Mouse (Mus musculus) spleen, embryonic (tissue): ENCODE data around the gene Gm43518.

Experiments used
- CTCF ChIA-PET: fragments of 350-600 bp; sonication (Branson Sonifier 250); formaldehyde crosslinking; loops from one replicate; lab custom pipeline; 2022; lab: Charles Lee

Gm43518 gene

GRCm38 (mm10) chr5:123927118-123927517, at the start of gene Gm43518:
Gene Gm43518, plus strand, starts transcription at chr5:123927418.
- CTCF ChIA-PET = interaction anchor here (0.6 kb wide), 1 partner anchor 1440 kb away, joined by 9 read pairs; no protein-coding TSS in a partner anchor

DNA sequence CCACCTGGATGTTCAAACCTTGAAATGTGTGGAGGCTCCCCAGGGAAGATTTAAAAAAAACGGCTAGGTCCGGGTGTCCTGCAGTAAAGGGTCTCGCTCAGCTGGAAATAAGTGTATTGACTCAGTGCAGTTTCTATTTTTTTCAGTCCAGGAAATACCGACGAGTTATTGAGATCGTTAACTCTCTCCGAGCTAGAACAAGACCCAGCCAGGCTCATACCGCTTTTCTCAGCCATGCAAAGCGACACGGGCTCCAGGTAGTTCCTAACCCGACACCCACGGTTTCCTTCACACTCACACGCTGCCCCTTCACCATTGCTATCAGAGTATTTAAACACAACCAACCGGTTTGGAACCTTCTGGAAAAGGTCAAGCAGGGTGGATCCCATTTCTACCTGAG, 49.2 kb upstream of the Gm43518 start:
- CTCF ChIA-PET = no interaction called here

- CTCF ChIA-PET = no interaction called here
Measured at GRCm38 (mm10) chr5:123879928-123880327, 47.3 kb upstream of the Gm43518 start, which contains the start of gene Hcar1. Gene Hcar1, minus strand, starts transcription at chr5:123880020.

- CTCF ChIA-PET = no interaction called here
Measured at GRCm38 (mm10) chr5:123880778-123881177, 46.4 kb upstream of the Gm43518 start.

- CTCF ChIA-PET = interaction anchor here (0.9 kb wide), 1 partner anchor 13 kb away, joined by 3 read pairs; no protein-coding TSS in a partner anchor
Measured at GRCm38 (mm10) chr5:123883891-123884290, 43.3 kb upstream of the Gm43518 start.

DNA sequence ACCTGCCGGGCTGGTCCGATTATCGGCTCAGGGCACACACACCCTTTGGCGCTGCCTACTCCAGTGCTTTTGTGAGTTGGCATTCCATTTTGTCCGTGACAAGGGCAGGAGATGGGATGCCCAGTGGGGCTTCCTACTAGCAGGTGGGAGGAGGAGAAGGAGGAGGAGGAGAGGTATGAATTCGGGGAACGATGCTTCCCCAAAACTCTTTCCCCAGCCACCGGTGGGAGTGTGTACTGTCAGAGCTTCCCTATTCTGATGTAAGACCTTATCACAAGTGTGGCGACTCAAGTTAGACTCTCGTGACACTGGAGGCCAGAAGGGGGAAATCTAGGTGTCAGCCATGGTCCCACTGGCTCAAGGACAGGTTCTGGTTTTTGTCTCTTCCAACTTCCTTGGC, 42.9 kb upstream of the Gm43518 start:
- CTCF ChIA-PET = no interaction called here

DNA sequence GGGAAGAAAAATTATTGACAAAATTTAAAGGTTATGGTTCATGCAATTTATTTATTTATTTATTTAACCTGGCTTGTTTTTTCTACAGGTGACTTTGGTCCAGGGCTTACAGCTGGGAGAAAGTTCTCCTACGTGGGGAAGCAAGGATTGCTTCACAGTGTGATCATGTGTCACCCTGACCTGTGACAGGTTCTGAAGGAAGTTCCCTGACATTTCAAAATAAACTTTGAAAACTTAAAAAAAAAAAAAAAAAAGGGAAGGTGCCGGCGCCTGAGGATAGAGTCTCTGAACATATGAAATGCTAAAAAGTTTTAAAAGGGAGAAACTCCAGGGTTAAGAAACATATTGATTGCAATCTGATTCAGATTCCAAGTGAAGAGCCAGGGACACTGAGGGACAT, 40.9 kb upstream of the Gm43518 start:
- CTCF ChIA-PET = no interaction called here

DNA sequence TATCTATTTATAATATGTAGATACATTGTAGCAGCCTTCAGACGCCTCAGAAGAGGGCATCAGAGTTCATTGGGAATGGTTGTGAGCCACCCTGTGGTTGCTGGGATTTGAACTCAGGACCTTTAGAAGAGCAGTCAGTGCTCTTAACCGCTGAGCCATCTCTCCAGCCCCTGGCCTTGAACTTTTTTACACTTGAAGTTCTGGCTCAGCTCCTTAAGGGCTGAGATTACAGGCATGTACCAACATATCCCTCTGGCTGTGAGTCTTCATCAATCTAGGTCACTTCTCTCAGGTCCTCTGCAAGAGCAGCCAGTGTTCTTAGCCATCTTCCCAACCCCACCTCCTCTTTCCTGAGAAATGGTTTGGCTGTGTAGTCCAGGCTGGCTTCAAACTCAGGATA, 36.9 kb upstream of the Gm43518 start:
- CTCF ChIA-PET = no interaction called here

DNA sequence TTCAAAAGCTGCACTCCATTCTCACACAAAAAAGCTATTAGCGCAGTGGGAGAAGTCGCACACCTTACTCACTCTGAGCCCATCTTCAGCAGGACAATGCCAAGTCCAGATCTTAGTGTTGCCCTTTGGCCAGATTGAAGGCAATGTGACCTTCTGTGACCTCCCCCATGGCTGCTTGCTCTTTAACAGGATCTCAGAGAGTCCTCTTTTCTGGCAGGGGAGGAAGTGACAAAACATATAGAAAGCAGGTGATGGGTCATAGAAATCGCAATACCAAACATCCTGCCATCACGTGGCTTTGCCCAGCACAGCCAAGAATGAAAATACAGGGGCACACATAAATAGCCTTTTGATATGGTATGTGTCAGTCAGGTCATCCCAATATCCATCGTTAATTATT, 36.2 kb upstream of the Gm43518 start:
- CTCF ChIA-PET = no interaction called here

- CTCF ChIA-PET = no interaction called here
Measured at GRCm38 (mm10) chr5:123891669-123892068, 35.5 kb upstream of the Gm43518 start.

DNA sequence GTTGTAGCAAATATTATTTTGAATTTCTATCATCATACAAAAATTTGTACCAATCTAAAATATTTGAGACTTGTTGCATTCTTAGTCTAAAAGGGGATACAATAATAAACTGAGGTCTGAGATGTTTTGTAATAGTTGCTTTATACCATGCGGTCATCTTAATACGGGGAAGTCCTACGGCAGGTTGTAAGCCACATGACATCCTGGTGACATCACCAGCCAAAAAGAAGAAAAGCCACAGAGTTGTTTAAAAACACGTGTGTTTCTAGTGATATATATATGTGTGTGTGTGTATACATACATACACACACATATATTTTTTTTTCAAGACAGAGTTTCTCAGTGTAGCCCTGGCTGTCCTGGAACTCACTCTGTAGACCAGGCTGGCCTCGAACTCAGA, 33.7 kb upstream of the Gm43518 start:
- CTCF ChIA-PET = no interaction called here

GRCm38 (mm10) chr5:123896395-123896794, 30.8 kb upstream of the Gm43518 start:
- CTCF ChIA-PET = interaction anchor here (0.5 kb wide), 1 partner anchor 23 kb away, joined by 19 read pairs; no protein-coding TSS in a partner anchor

- CTCF ChIA-PET = interaction anchor here (1.2 kb wide), 1 partner anchor 14 kb away, joined by 3 read pairs; no protein-coding TSS in a partner anchor
Measured at GRCm38 (mm10) chr5:123897352-123897751, 29.9 kb upstream of the Gm43518 start.

GRCm38 (mm10) chr5:123904059-123904672, 23.1 kb upstream of the Gm43518 start:
- CTCF ChIA-PET = no interaction called here

DNA sequence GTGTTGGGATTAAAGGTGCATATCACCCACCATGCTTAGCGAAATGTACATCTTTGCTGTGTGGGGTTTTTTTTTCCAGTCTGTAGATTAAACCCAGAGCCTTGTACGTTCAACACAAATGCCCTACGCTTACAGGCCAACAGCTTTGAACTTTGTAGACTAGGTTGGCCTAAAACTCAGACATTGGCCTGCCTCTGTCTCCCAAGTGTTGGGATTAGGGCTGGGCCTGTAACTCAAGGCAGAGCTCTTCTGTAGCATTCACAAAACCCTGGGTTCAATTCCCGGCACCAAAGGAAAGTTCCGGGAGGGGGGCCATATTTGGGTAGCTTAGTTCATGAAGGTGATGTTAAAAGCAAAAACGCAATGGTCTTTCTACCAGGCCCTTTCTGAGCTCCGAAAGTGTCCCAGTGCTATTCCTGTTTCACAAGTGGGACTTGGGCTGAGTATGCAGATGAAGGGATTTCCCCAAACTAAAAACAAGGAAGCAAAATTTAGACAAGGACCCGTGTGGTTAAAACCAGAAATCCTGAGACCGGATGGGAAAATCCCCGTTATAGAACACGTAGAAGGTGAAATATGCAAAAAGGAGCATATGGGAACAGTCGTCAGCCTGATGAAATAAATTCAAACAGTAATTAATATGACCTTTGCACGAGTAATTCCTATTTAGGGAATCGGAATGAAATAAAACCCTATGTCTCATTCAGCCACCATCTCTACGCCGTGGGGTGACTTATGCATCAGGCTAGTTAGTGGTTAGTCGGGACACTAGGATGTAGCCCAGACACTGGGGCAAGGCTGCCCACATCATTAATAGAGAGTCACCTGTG, 20.9 kb upstream of the Gm43518 start:
- CTCF ChIA-PET = interaction anchor here (0.6 to 0.8 kb wide), 2 partner anchors 52 to 68 kb away, joined by 3 to 4 read pairs; no protein-coding TSS in a partner anchor

DNA sequence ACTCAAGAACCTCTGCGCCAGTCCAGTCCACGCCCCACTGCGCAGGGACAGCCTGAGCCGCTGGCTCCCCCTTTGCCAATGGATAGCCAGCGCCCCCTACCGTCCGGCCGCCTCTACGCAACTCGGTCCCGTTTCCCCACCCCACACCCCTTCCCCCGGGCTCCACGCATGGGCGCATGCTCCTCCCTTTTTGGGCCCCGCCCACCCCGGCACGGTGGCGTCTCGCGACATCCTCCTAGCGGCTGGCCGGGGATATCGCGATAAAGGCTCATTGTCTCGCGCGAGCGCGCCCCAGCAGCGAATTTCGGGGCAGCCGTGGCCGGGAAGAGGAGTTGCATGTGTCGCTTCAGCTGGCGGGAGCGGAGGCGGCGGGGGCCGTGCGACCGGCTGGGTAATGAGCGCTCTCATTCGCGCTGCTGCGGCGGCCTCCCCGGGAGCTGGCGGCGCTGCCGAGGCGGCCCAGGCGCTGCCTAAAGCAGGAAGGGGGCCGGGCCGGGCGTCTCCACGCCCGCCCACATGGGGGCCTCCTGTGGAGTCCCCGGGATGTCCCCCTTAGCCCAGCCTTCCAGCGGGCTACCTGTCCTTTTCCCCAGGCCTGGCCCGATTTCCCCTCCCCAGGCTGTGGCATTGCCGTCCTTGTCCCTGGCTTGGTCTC, 20.1 kb upstream of the Gm43518 start, which contains the start of gene Denr:
Gene Denr, plus strand, starts transcription at position 200 of the 655 bp plus-strand sequence.
- CTCF ChIA-PET = interaction anchor here (0.6 kb wide), 1 partner anchor 157 kb away, joined by 3 read pairs; no protein-coding TSS in a partner anchor

GRCm38 (mm10) chr5:123907631-123907977, 19.6 kb upstream of the Gm43518 start:
- CTCF ChIA-PET = interaction anchor here (0.6 kb wide), 1 partner anchor 157 kb away, joined by 3 read pairs; no protein-coding TSS in a partner anchor

DNA sequence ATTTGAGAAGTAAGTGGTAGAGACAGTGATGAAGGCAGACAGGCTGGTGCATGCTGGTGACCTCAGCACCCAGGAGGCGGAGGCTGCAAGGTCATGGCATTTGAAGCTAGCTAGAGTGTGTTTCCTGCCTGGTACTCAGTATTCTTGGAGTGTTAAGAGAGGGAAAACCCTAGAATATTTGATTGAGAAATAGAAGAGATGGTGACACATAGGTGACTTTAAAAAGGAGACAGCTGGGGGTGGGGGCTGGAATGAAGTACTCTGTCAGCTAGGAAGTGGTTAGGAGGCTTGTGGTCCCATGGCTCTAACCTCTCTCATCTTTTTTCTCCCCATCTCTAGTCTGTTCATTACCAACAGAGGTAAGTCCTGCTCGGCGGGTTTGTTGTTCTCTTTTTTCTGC, 12.4 kb upstream of the Gm43518 start:
- CTCF ChIA-PET = no interaction called here

DNA sequence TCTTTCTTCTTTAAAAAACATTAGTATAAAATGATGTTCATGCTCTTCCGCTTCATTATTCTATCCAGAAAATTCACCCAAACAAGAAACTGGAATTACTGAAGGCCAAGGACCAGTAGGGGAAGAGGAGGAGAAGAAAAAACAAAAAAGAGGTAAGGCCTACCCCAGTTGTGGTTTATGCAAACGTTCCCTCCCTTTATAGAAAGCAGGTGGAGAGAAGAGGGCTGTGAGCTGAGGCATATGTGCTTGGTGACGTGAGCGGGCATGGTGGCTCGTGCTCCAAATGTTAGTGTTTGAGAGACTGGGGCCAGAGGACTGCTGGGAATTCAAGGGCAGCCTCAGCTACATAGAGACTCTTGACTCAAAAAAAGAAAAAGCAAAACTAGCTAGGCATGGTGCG, 5.1 kb upstream of the Gm43518 start:
- CTCF ChIA-PET = interaction anchor here (0.6 kb wide), 1 partner anchor 92 kb away, joined by 3 read pairs; no protein-coding TSS in a partner anchor

- CTCF ChIA-PET = no interaction called here
Measured at GRCm38 (mm10) chr5:123930508-123930989, 3.3 kb downstream of the Gm43518 start, which contains the start of gene Ccdc62. Gene Ccdc62, plus strand, starts transcription at chr5:123930679.

- CTCF ChIA-PET = no interaction called here
Measured at GRCm38 (mm10) chr5:123931131-123931530, 3.9 kb downstream of the Gm43518 start.
